Mouse (Mus musculus) left cerebral cortex, adult 11 months (tissue): ENCODE data around the gene Wscd2.

Experiments used
- DNase-seq: peaks from one replicate; pipeline ENCODE4 v3.0.0; 2022; ENCODE audit warnings: low spot score

The Wscd2 gene

GRCm38 (mm10) chr5:113485584-113486162, 4.5 kb upstream of the Wscd2 start:
- no peak for DNase-seq

GRCm38 (mm10) chr5:113487879-113488278, 2.3 kb upstream of the Wscd2 start:
- no peak for DNase-seq

DNA sequence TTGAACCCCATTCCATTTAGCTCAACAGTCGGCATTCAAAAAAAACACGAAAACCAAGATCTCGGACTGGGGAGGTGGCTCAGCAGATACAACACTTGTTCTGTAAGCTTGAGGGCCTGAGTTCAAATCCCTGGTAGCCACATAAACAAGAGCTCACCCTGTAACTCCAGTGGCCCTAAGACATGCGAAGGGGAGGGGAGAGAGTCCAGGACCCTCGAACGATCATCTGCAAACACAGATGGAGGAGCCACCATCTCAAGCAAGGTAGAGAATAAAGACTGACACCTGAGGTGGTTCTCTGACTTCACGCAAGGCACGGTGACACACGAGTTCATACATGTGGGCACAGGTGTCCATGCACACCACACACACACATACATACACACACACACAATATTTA, 516 bp upstream of the Wscd2 start:
- no peak for DNase-seq

DNA sequence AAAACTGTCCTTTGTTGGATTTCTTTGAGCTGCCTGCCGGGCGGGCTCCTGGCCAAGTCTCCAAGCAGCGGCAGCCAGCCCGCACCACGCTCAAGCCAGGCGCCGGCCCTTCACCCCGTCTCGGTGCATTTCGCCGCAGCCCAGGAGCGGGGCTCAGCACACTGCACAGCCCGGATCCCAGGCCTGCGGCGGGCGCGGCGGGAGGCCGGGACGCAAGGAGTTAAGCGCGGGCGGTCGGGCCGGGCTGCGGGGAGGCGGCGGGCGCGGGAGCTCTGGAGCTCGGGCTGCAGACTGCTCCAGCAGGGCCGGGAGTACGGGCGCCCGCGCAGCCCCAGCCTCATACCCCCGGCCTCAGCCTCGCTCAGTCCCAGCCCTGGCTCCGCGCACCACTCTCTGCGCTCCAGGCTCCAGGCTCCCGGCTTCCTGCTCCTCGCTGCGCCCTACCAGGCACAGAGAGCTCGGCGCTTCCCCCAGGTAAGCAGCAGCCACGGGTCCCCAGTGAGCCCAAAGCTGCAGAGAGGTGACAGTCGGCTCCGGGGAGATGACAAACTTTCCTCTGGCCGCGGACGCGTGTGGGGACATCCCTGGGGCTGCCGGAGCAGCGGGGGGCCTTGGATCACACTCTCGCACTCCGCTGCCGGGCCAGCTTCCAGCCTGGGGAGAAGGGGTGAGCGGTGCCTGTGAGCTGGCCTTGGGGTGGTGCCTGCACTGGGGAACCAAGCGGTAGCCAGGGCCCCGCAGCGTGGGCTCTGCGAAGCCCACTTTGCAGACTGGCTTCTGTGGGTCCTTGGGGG, 531 bp downstream of the Wscd2 start:
- no peak for DNase-seq

GRCm38 (mm10) chr5:113491552-113491951, 1.4 kb downstream of the Wscd2 start:
- no peak for DNase-seq

DNA sequence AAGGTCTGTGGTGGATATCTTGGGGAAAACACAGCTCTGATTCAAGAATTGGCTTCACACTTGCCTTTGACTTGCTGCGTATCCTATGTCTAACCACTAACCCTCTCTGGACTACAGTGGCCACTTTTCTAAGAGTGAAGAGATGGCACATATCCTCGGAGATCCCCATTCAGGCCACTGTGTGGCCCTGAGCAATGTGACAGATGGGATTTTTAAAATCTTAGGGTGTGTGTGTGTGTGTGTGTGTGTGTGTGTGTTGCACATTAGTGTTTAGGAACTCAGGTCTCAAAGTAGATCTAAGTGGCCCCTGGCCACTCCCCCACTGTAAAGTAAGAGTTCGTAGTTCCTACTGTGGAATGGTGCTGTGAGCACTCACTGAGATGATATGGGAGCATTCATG, 1.9 kb downstream of the Wscd2 start:
- DNase-seq: no peak

GRCm38 (mm10) chr5:113492417-113493035, 2.4 kb downstream of the Wscd2 start:
- DNase-seq: no peak

GRCm38 (mm10) chr5:113493997-113494396, 3.9 kb downstream of the Wscd2 start:
- no peak for DNase-seq

- DNase-seq: no peak
These were observed 6.8 kb downstream of the Wscd2 start for GRCm38 (mm10) chr5:113496926-113497325.

- no peak for DNase-seq
These were observed 9.3 kb downstream of the Wscd2 start for GRCm38 (mm10) chr5:113499421-113499820.

- DNase-seq: no peak
These were observed 13.1 kb downstream of the Wscd2 start for GRCm38 (mm10) chr5:113503276-113503675.

DNA sequence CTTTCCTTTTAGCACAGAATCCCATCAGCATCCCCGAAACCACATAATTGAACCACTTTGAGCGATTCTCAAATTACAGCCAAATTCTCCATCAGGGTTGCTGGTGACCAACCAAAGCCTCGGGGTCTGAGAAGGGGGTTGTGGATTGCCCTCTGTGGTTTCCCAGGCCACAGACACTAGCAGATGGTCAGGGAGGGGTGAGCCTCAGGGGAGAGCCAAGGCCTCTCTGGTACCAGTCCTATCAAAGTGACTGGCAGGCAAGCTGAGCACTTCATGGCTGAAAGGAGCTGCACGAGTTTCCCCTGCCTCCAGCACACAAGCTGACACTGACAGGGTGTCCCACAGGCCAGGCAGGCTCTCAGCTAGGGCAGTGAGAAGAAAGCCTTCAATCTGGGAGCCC, 14.5 kb downstream of the Wscd2 start:
- no peak for DNase-seq

GRCm38 (mm10) chr5:113506065-113506464, 15.9 kb downstream of the Wscd2 start:
- DNase-seq: no peak

DNA sequence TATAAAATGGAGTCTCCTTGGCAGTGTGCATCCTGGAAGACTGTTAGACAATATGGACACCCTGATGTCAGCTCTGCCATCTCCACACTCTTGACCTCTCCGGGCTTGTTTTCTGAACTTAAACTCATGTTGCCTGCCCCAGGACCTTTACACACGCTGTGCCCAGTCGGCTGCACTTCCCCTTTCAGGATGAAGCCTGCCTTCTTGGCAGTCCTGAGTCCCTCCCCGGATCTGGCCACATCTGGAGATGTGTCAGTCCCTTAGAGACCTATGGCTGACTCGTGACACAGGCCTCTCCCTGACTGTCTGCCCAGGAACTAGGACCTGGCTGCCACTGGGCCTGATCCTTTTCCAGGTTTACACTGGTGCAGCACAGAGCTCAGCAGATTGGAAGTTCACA, 16.6 kb downstream of the Wscd2 start:
- DNase-seq: no peak

- DNase-seq: no peak
These were observed 19.0 kb downstream of the Wscd2 start for GRCm38 (mm10) chr5:113509167-113509566.

- no peak for DNase-seq
These were observed 23.5 kb downstream of the Wscd2 start for GRCm38 (mm10) chr5:113513640-113514039.

GRCm38 (mm10) chr5:113514062-113514461, 23.9 kb downstream of the Wscd2 start:
- peak; percentile 77 for DNase-seq

- DNase-seq: no peak
These were observed 26.2 kb downstream of the Wscd2 start for GRCm38 (mm10) chr5:113516119-113516872.

- DNase-seq: no peak
These were observed 26.8 kb downstream of the Wscd2 start for GRCm38 (mm10) chr5:113516873-113517336.

GRCm38 (mm10) chr5:113517387-113517786, 27.3 kb downstream of the Wscd2 start:
- no peak for DNase-seq

GRCm38 (mm10) chr5:113521037-113521436, 30.9 kb downstream of the Wscd2 start:
- DNase-seq: no peak

DNA sequence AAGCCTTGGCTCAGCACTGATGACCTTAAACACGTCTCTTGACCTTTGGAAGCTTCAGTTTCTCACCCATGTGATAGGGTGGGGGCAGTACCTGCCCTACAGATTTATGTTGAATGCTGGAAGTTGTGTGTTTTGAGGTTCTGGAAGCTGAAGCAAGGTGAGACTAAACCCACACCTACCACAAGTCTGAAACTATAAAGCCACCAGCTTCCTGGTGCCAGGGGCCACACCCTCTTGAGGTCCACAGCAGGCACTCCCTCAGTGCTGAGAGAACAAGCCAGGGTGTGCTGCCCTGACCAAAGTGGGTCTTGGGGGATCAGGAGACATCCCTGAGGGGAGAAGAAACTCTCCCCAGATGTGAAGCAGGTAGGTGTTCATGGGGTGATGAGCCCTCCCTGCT, 48.7 kb downstream of the Wscd2 start:
- no peak for DNase-seq

- no peak for DNase-seq
These were observed 49.3 kb downstream of the Wscd2 start for GRCm38 (mm10) chr5:113539438-113539837.
